Mouse (Mus musculus) forebrain, embryonic 14.5 days (tissue): Measurements from ENCODE around the gene Pola2. TPM values are rescaled to one million over a fixed set of nuclear protein-coding genes. Genes with fewer than 3 reads are reported as not detected.

Source experiments
- ATAC-seq: fragments of 200-750 bp; cut with Nextera tagmentation; 2 replicates; pipeline ENCODE4 v1.8.0; 2017; ENCODE audit warnings: mild to moderate bottlenecking, moderate library complexity
- DNase-seq: peaks from one replicate; pipeline ENCODE4 v3.0.0-alpha.2; 2015; ENCODE audit warnings: low spot score
- H3K27ac ChIP-seq: fragments of 300-500 bp; sonication (generic); 2 replicates; pipeline ENCODE4 v1.5.1; 2014; ENCODE audit warnings: low read depth, mild to moderate bottlenecking, control low read depth, low read length, moderate library complexity
- H3K27me3 ChIP-seq: fragments of 300-500 bp; sonication (generic); replicated peaks from 2 replicates; pipeline ENCODE4 v1.6.1; 2014; ENCODE audit warnings: low read length, control low read depth, mixed read lengths; ENCODE audit not compliant: control insufficient read depth, insufficient read depth
- H3K36me3 ChIP-seq: fragments of 300-500 bp; sonication (generic); 2 replicates; pipeline ENCODE4 v1.6.1; 2014; ENCODE audit warnings: low read length, control low read depth; ENCODE audit not compliant: control insufficient read depth, insufficient read depth
- H3K4me1 ChIP-seq: fragments of 300-500 bp; sonication (generic); 2 replicates; pipeline ENCODE4 v1.6.1; 2014; ENCODE audit warnings: antibody characterized with exemption, low read length, control low read depth; ENCODE audit not compliant: control insufficient read depth, insufficient read depth
- H3K4me2 ChIP-seq: fragments of 300-500 bp; sonication (generic); 2 replicates; pipeline ENCODE4 v1.6.1; 2014; ENCODE audit warnings: mild to moderate bottlenecking, control low read depth, low read length
- H3K4me3 ChIP-seq: fragments of 300-500 bp; sonication (generic); 2 replicates; pipeline ENCODE4 v1.5.1; 2014; ENCODE audit warnings: low read depth, low read length, control low read depth
- H3K9ac ChIP-seq: fragments of 300-500 bp; sonication (generic); 2 replicates; pipeline ENCODE4 v1.6.1; 2014; ENCODE audit warnings: mild to moderate bottlenecking, low read length, control low read depth, moderate library complexity
- H3K9me3 ChIP-seq: fragments of 300-500 bp; sonication (generic); replicated peaks from 2 replicates; pipeline ENCODE4 v1.6.1; 2016; ENCODE audit warnings: low read length, control low read depth, mixed read lengths; ENCODE audit not compliant: control insufficient read depth
- whole genome bisulfite sequencing: fragments of 180-500 bp; shearing (Covaris S2); extraction: QIAGEN DNeasy Blood & Tissue Kit; methylation state at CpG from one replicate; pipeline ENCODE4 v1.1.7; 2014; 5-methylcytosine and 5-hydroxymethylcytosine counted together
- polyA plus RNA-seq: library from polyadenylated mRNA; unstranded; fragments of >200 nt; fragmentation: Nextera tagmentation; extraction: Ambion mirVana; gene quantifications from 2 replicates; pipeline ENCODE4 v1.2.1, GENCODE M21; 2014

The Pola2 gene
- polyA plus RNA-seq, 1 experiment from 2014 or later, result 41.1 TPM

- Histone ChIP-seq H3K4me1 (peaks cover 4% of the 10 kb centered on the region; the same call in 1 of the 2 replicates), H3K36me3 (no peaks in the 10 kb centered on the region), H3K27ac (no peak overlapping the region), H3K9ac (no peak overlapping the region), H3K4me3 (no peak overlapping the region), H3K27me3 (no peaks in the 10 kb centered on the region), H3K4me2 (no peak overlapping the region), H3K9me3 (no peaks in the 10 kb centered on the region)
- no peak for ATAC-seq
- WGBS, result 84% methylated on average over 7 of the region's 7 CpGs
- DNase-seq, result no peak
Measured at GRCm38 (mm10) chr19:5991467-5991866, 27.5 kb upstream of the Pola2 start.

GRCm38 (mm10) chr19:5990921-5991320 lies 26.9 kb upstream of the Pola2 start:
- H3K4me3 ChIP-seq, result no peak overlapping the region
- ATAC-seq, result no peak
- WGBS, result 13% methylated on average over 1 of the region's 1 CpGs

DNA sequence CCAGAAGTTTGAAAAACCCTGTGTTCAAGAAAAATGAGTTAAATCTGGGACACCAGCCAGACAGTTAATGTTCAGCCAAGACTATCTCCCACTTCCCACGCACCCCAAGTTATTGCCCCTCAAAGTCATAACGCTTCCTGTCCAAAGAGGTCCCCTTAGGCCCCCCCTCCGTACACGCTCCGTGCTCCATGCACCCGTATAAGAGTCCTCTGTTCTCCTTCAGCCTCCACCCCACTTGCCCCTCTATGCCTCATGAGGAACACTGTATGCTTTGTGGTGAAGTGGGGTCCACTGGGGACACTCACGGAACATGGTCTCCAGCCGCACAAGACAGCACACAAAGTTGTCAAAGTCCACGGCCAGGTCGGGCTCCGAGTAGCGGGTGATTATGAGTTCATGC lies 26.0 kb upstream of the Pola2 start:
- Histone ChIP-seq H3K9me3 (no peaks in the 10 kb centered on the region), H3K36me3 (no peaks in the 10 kb centered on the region), H3K9ac (no peak overlapping the region), H3K27me3 (no peaks in the 10 kb centered on the region), H3K4me3 (no peak overlapping the region), H3K4me2 (no peak overlapping the region), H3K27ac (no peak overlapping the region), H3K4me1 (peaks cover 4% of the 10 kb centered on the region; the same call in 1 of the 2 replicates)
- ATAC-seq, result no peak
- no peak for DNase-seq
- WGBS, result 91% methylated on average over 12 of the region's 12 CpGs

More at GRCm38 (mm10) chr19:5990921-5991320, 26.9 kb upstream of the Pola2 start:
- Histone ChIP-seq H3K9ac (no peak overlapping the region), H3K9me3 (no peaks in the 10 kb centered on the region), H3K27ac (no peak overlapping the region), H3K36me3 (no peaks in the 10 kb centered on the region), H3K4me2 (no peak overlapping the region), H3K27me3 (no peaks in the 10 kb centered on the region), H3K4me1 (peaks cover 4% of the 10 kb centered on the region; the same call in 1 of the 2 replicates)
- DNase-seq, result no peak

DNA sequence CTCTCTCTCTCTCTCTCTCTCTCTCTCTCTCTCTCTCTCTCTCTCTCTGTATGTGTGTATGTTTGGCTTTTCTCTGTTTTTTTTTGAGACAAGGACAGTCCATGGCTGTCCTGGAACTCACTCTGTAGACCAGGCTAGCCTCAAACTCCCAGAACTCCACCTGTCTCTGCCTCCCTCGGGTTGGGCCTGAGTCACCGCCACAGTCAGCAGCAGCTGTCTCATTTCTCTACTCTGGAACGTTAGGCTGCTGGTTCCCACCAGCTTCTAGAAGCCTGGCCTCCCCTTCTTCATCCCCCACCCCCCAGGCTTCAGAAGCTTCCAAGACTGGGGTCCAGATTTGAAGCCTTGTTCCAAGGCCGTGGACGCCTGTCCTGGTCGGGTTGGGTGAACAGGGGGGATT lies 25.6 kb upstream of the Pola2 start:
- ATAC-seq (no peak), DNase-seq (no peak)
- H3K36me3 ChIP-seq, result no peaks in the 10 kb centered on the region
- no peak overlapping the region for H3K27ac ChIP-seq
- H3K4me3 ChIP-seq, result no peak overlapping the region
- peaks cover 4% of the 10 kb centered on the region; the same call in 1 of the 2 replicates for H3K4me1 ChIP-seq
- 75% methylated on average over 6 of the region's 6 CpGs for WGBS
- no peak overlapping the region for H3K9ac ChIP-seq
- peak overlapping the region; percentile 40; the same call in 1 of the 2 replicates for H3K4me2 ChIP-seq
- H3K27me3 ChIP-seq, result no peaks in the 10 kb centered on the region
- no peaks in the 10 kb centered on the region for H3K9me3 ChIP-seq

DNA sequence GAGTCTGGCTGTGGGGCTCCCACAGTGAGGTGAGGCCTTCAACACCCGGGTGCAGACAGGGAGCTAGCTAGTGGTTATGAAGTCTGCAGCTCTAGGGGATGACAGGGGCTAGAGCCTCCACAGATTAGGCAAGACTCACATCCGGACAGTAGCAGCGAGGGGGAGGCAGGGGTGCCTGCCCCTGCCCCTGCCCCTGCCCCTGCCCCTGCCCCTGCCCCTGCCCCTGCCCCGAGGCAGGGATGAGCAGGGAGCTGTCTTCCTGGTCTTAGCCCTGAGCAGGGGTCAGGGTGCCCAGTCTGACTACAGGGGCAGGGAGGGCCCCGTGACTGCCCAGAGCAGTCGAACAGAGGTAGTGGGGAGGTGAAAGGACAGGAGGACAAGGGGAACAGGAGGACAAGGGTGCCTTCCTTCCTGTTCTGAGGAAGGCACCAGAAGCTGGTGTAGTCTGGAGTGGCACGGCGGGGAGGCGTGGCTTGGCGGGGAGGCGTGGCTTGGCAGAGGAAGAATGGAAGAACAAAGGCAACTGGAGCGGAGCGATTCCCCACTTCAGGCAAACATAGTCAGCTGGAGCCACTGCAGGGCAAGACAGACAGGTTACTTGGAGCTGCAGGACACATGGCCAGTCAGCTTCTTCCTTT lies 24.9 kb upstream of the Pola2 start:
- Histone ChIP-seq H3K36me3 (no peaks in the 10 kb centered on the region), H3K27ac (peak overlapping the region; percentile 52; the same call in 1 of the 2 replicates), H3K4me1 (peaks cover 4% of the 10 kb centered on the region; the same call in 1 of the 2 replicates), H3K4me3 (no peak overlapping the region), H3K9me3 (no peaks in the 10 kb centered on the region), H3K27me3 (no peaks in the 10 kb centered on the region), H3K4me2 (peak overlapping the region; percentile 40), H3K9ac (peak overlapping the region; percentile 58)
- peak; percentile 90 for ATAC-seq
- WGBS, result 6% methylated on average over 12 of the region's 13 CpGs
- DNase-seq, result peak; percentile 85

DNA sequence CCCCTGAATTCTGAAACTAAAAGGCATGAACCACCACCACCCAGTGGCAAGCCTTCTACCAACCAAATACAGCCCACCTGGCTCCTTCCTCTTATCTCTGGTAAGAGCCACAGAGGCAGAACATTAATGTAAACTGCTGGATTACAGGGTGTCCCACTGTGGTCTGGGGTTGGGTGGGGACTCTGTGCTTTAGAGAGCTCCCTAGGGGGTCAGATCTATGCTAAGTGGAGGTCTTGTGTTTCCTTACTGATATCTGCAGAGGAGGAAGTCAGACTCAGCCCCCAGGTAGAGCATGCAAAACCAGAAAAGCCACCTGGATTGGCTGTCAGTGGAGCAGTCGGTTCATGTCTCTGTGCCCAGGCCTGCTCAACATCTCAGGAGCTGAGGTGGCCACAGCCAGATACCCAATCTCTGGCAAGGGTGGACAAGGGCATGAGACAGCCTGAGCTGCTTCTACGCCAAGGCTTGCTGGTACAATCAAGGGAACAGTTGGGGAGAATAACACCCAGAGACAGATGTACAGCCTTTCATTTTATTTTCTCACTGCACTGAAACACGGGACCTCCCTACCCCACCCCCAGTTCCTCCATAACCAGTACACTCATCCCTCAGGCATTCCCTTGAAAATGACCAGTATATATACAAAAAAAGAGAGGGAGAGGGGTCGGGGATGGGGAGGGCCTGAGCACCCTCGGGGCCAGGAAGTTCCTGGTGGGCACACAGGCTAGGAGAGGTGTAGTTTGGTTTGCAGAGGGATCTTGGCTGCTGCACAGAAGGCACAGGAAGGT lies 24.2 kb upstream of the Pola2 start:
- no peak overlapping the region for H3K27ac ChIP-seq
- ATAC-seq, result no peak

GRCm38 (mm10) chr19:5986043-5986442 lies 22.0 kb upstream of the Pola2 start, which contains the start of gene Slc22a20:
Slc22a20 (minus strand) TSS chr19:5986143.
- ATAC-seq (no peak), DNase-seq (no peak)
- Histone ChIP-seq H3K9me3 (no peaks in the 10 kb centered on the region), H3K4me3 (no peak within 1 kb of the TSS), H3K4me1 (peaks cover 4% of the 10 kb centered on the region; the same call in 1 of the 2 replicates), H3K9ac (no peak within 1 kb of the TSS), H3K4me2 (no peak within 1 kb of the TSS), H3K27me3 (no peaks in the 10 kb centered on the region), H3K36me3 (no peaks in the 10 kb centered on the region), H3K27ac (no peak within 1 kb of the TSS)
- whole genome bisulfite sequencing, result 58% methylated on average over 4 of the region's 4 CpGs

More for the DNA sequence above, 24.2 kb upstream of the Pola2 start:
- H3K36me3 ChIP-seq, result no peaks in the 10 kb centered on the region
- peaks cover 4% of the 10 kb centered on the region; the same call in 1 of the 2 replicates for H3K4me1 ChIP-seq
- WGBS, result 68% methylated on average over 5 of the region's 5 CpGs
- no peak overlapping the region for H3K4me3 ChIP-seq
- DNase-seq, result no peak
- H3K27me3 ChIP-seq, result no peaks in the 10 kb centered on the region
- peak overlapping the region; percentile 58 for H3K9ac ChIP-seq
- no peaks in the 10 kb centered on the region for H3K9me3 ChIP-seq
- H3K4me2 ChIP-seq, result no peak overlapping the region

- Histone ChIP-seq H3K4me2 (no peak overlapping the region), H3K4me1 (no peaks in the 10 kb centered on the region), H3K36me3 (no peaks in the 10 kb centered on the region), H3K9ac (no peak overlapping the region), H3K27ac (no peak overlapping the region), H3K4me3 (no peak overlapping the region), H3K9me3 (no peaks in the 10 kb centered on the region), H3K27me3 (no peaks in the 10 kb centered on the region)
- ATAC-seq, result no peak
- WGBS, result 87% methylated on average over 9 of the region's 9 CpGs
- no peak for DNase-seq
Measured at GRCm38 (mm10) chr19:5980477-5980876, 16.5 kb upstream of the Pola2 start.

- no peaks in the 10 kb centered on the region for H3K9me3 ChIP-seq
Measured at GRCm38 (mm10) chr19:5977717-5978116, 13.7 kb upstream of the Pola2 start.

More at GRCm38 (mm10) chr19:5977717-5978116, 13.7 kb upstream of the Pola2 start:
- no peak overlapping the region for H3K27ac ChIP-seq
- ATAC-seq (no peak), DNase-seq (no peak)
- no peaks in the 10 kb centered on the region for H3K4me1 ChIP-seq
- H3K36me3 ChIP-seq, result no peaks in the 10 kb centered on the region
- no peaks in the 10 kb centered on the region for H3K27me3 ChIP-seq
- WGBS, result 88% methylated on average over 3 of the region's 3 CpGs
- H3K4me3 ChIP-seq, result no peak overlapping the region
- H3K9ac ChIP-seq, result no peak overlapping the region
- H3K4me2 ChIP-seq, result no peak overlapping the region
